ENCODE assay signal across 31 mouse cellular contexts in genomic region chr5:33458132-33458622, GRCm38 (mm10). TPM values are rescaled to one million over a fixed set of nuclear protein-coding genes. Genes with fewer than 3 reads are reported as not detected.
"Had no signal": no experiment of that assay in that cellular context is flagged by ENCODE, and none has a peak within 500 bp of the region (broad histone marks: within the 10 kb centered on the region; RNA-seq: fewer than 3 reads in every experiment).

No protein-coding gene starts in this region.

- H3K9me3 ChIP-seq: liver, embryonic 13.5 days; midbrain, embryonic 12.5 days; neural tube, embryonic 13.5 days; stomach, embryonic 15.5 days had no signal

- H3K4me3 ChIP-seq: left cerebral cortex, adult 2 months; liver, embryonic 13.5 days; midbrain, embryonic 12.5 days; myocyte; neural tube, embryonic 13.5 days; stomach, embryonic 15.5 days had no signal

- H3K9ac ChIP-seq: liver, embryonic 13.5 days; midbrain, embryonic 12.5 days; neural tube, embryonic 13.5 days; stomach, embryonic 15.5 days had no signal

- ATAC-seq: midbrain, embryonic 16.5 days had no signal

- H3K36me3 ChIP-seq: liver, embryonic 13.5 days; midbrain, embryonic 12.5 days; neural tube, embryonic 13.5 days; stomach, embryonic 15.5 days had no signal

- H3K4me2 ChIP-seq: liver, embryonic 13.5 days; midbrain, embryonic 12.5 days; neural tube, embryonic 13.5 days; stomach, embryonic 15.5 days had no signal

- H3K27me3 ChIP-seq: liver, embryonic 13.5 days; stomach, embryonic 15.5 days had no signal

- DNase-seq: kidney, postnatal 10 days; kidney, postnatal 36 days; layer of hippocampus, postnatal 36 days; liver, embryonic 13.5 days; lung, adult 2 months; lung, postnatal 14 days; lung, postnatal 4 days; retina, postnatal 1 day; right cerebral cortex, postnatal 25 days; spleen, adult 18-20 months; thymus, postnatal 25 days had no signal

- H3K27ac ChIP-seq: left cerebral cortex, adult 2 months; liver, embryonic 13.5 days; midbrain, embryonic 12.5 days; neural tube, embryonic 13.5 days; stomach, embryonic 15.5 days had no signal

- H3K4me1 ChIP-seq: liver, embryonic 13.5 days; midbrain, embryonic 12.5 days; stomach, embryonic 15.5 days had no signal

RNA-seq across cellular contexts. Expression of gene Nkx1-1, which starts 24.4 kb away (rescaled TPM):
- total RNA-seq: layer of hippocampus, adult 8-10 months; layer of hippocampus, postnatal 10 days; layer of hippocampus, postnatal 36 days; left cerebral cortex, adult 2 months; left cerebral cortex, postnatal 10 days; left cerebral cortex, postnatal 36 days; liver, adult 2 months; megakaryocyte progenitor cell, adult 5-6 weeks; megakaryocyte-erythroid progenitor cell, adult 5-6 weeks; monocyte, adult 5-6 weeks; neutrophil, adult 5-6 weeks had no signal
- polyA plus RNA-seq: limb, embryonic 11.5 days; limb, embryonic 14.5 days; liver, adult 2 months; liver, embryonic 13.5 days; liver, embryonic 16.5 days; lung, adult 2 months; lung, embryonic 16.5 days; midbrain, embryonic 16.5 days; myocyte; stomach, embryonic 15.5 days; thymus, postnatal 0 days had no signal
